In genomic region chr15:27997917-27998316, GRCm38 (mm10) we compare ENCODE assay signal across 8 mouse cellular contexts. TPM values are rescaled to one million over a fixed set of nuclear protein-coding genes. Genes with fewer than 3 reads are reported as not detected.
DNase-seq lines count a peak whose midpoint lies in the region; ATAC-seq and TF ChIP-seq lines count a peak whose summit lies in the region.
"Had no signal": no experiment of that assay in that cellular context is flagged by ENCODE, and none has a peak within 500 bp of the region (broad histone marks: within the 10 kb centered on the region; RNA-seq: fewer than 3 reads in every experiment).

No protein-coding gene starts in this region.

- H3K27me3 ChIP-seq in hindbrain, embryonic 11.5 days (ENCODE audit: control insufficient read depth, insufficient read depth, low read length) = no peaks in the 10 kb centered on the region
- H3K27me3 ChIP-seq in hindbrain, embryonic 10.5 days (ENCODE audit: insufficient read depth, poor library complexity, severe bottlenecking) = peaks cover 11% of the 10 kb centered on the region; the same call in 1 of the 2 replicates
- H3K27me3 ChIP-seq in Patski = no peaks in the 10 kb centered on the region
- H3K27me3 ChIP-seq in midbrain, embryonic 13.5 days = 0 out of 2 replicates have a peak, but pooled peaks cover 4% of the 10 kb centered on the region
- no peaks in the 10 kb centered on the region for H3K27me3 ChIP-seq in thymus, adult 2 months (ENCODE audit: control insufficient read depth, insufficient read depth, low read length)

- WGBS in hindbrain, embryonic 11.5 days = 5% methylated on average over 8 of the region's 8 CpGs
- 13% methylated on average over 8 of the region's 8 CpGs for WGBS in hindbrain, embryonic 10.5 days
- WGBS in midbrain, embryonic 13.5 days = 7% methylated on average over 8 of the region's 8 CpGs
- 95% methylated on average over 8 of the region's 8 CpGs for WGBS in thymus, adult 2 months

- POLR2A ChIA-PET in Patski (lab: Charles Lee) = interaction anchor here (0.6 to 1.4 kb wide), 2 partner anchors 19 to 27 kb away, joined by 3 read pairs; no protein-coding TSS in a partner anchor

- DNase-seq in hindbrain, embryonic 11.5 days (ENCODE audit: low spot score) = peak; percentile 31
- DNase-seq in hindbrain, embryonic 10.5 days (ENCODE audit: low spot score) = no peak
- no peak for DNase-seq in Patski (ENCODE audit: low read depth, low spot score)
- DNase-seq in cerebellum, postnatal 10 days = peak; percentile 50 to 58
- DNase-seq in right cerebral cortex, postnatal 36 days (ENCODE audit: low spot score in 2 of 2) = no peak
- no peak for DNase-seq in thymus, adult 2 months
- DNase-seq: gastrocnemius, postnatal 14 days had no signal

- no peaks in the 10 kb centered on the region for H3K36me3 ChIP-seq in hindbrain, embryonic 11.5 days (ENCODE audit: control insufficient read depth, insufficient read depth, low read length)
- H3K36me3 ChIP-seq in hindbrain, embryonic 10.5 days = peaks cover 6% of the 10 kb centered on the region; the same call in 1 of the 2 replicates
- H3K36me3 ChIP-seq in midbrain, embryonic 13.5 days = peaks cover 4% of the 10 kb centered on the region; the same call in 1 of the 2 replicates
- no peaks in the 10 kb centered on the region for H3K36me3 ChIP-seq in thymus, adult 2 months (ENCODE audit: control insufficient read depth, insufficient read depth, low read length)

- no peak overlapping the region for H3K27ac ChIP-seq in hindbrain, embryonic 11.5 days (ENCODE audit: low read depth, low read length)
- H3K27ac ChIP-seq in hindbrain, embryonic 10.5 days = no peak overlapping the region
- no peak overlapping the region for H3K27ac ChIP-seq in midbrain, embryonic 13.5 days
- no peak overlapping the region for H3K27ac ChIP-seq in thymus, adult 2 months (ENCODE audit: control insufficient read depth, insufficient read depth, low read length)

- no peak overlapping the region for H3K9ac ChIP-seq in hindbrain, embryonic 11.5 days (ENCODE audit: low read depth, low read length)
- no peak overlapping the region for H3K9ac ChIP-seq in midbrain, embryonic 13.5 days (replicated peaks)

- peak; percentile 25; the same call in 1 of the 2 replicates for ATAC-seq in hindbrain, embryonic 11.5 days (ENCODE audit: low FRiP score)
- ATAC-seq in Patski = peak; percentile 17
- peak; percentile 12; the same call in 1 of the 2 replicates for ATAC-seq in midbrain, embryonic 13.5 days

- H3K4me2 ChIP-seq in hindbrain, embryonic 11.5 days (replicated peaks; ENCODE audit: low read depth, low read length) = no peak overlapping the region
- H3K4me2 ChIP-seq in midbrain, embryonic 13.5 days (replicated peaks) = no peak overlapping the region

- TF ChIP-seq POLR2A in thymus, adult 2 months (IDR thresholded peaks at IDR 0.05; ENCODE audit: control insufficient read depth, extremely low read depth, insufficient read depth, low read length, poor library complexity) = no peak

- no peak overlapping the region for H3K4me3 ChIP-seq in hindbrain, embryonic 11.5 days (ENCODE audit: low read depth, low read length)
- H3K4me3 ChIP-seq in hindbrain, embryonic 10.5 days = no peak overlapping the region
- H3K4me3 ChIP-seq in midbrain, embryonic 13.5 days (replicated peaks) = no peak overlapping the region
- H3K4me3 ChIP-seq in thymus, adult 2 months (ENCODE audit: control insufficient read depth, insufficient read depth, low read length) = no peak overlapping the region

- H3K4me1 ChIP-seq in hindbrain, embryonic 11.5 days (replicated peaks; ENCODE audit: control insufficient read depth, insufficient read depth, low read length) = peaks cover 32% of the 10 kb centered on the region
- H3K4me1 ChIP-seq in hindbrain, embryonic 10.5 days (replicated peaks) = peaks cover 97% of the 10 kb centered on the region
- peaks cover 93% of the 10 kb centered on the region for H3K4me1 ChIP-seq in midbrain, embryonic 13.5 days (replicated peaks)
- peaks cover 8% of the 10 kb centered on the region for H3K4me1 ChIP-seq in thymus, adult 2 months (replicated peaks; ENCODE audit: control insufficient read depth, insufficient read depth, low read length)

- TF ChIP-seq CTCF in Patski (IDR thresholded peaks at IDR 0.05) = no peak
- TF ChIP-seq CTCF in thymus, adult 2 months (IDR thresholded peaks at IDR 0.05; ENCODE audit: borderline replicate concordance, control insufficient read depth, extremely low read depth, insufficient read depth, low read length, poor library complexity) = no peak

- H3K9me3 ChIP-seq in hindbrain, embryonic 11.5 days (ENCODE audit: control insufficient read depth, low read length) = no peaks in the 10 kb centered on the region
- H3K9me3 ChIP-seq in hindbrain, embryonic 10.5 days = no peaks in the 10 kb centered on the region
- no peaks in the 10 kb centered on the region for H3K9me3 ChIP-seq in midbrain, embryonic 13.5 days

- CTCF ChIA-PET in Patski (lab: Charles Lee) = interaction anchor here (0.9 to 1.4 kb wide), 4 partner anchors 12 to 135 kb away, joined by 3 read pairs; no protein-coding TSS in a partner anchor

- in situ Hi-C loops in Patski (cut with MboI; ENCODE audit: low pct_unique_long_range_greater_than_20kb) = loop anchor here (5.0 kb wide), 1 partner anchor 76 kb away; no protein-coding TSS in a partner anchor

RNA-seq across cellular contexts. Expression of gene Trio, which starts 27.7 kb away (rescaled TPM):
- polyA plus RNA-seq in hindbrain, embryonic 11.5 days (2014; fragmentation: Nextera tagmentation; extraction: Ambion mirVana) = 39.9 and 49.8 TPM in 2 replicates
- polyA plus RNA-seq in hindbrain, embryonic 10.5 days (2016; fragmentation: Nextera tagmentation; extraction: Ambion mirVana) = 25.3 and 25.5 TPM in 2 replicates
- 103 TPM for polyA plus RNA-seq in Patski (2021)
- 37.9 and 39.7 TPM in 2 replicates for polyA plus RNA-seq in midbrain, embryonic 13.5 days (2015; fragmentation: Nextera tagmentation; extraction: Ambion mirVana)
- polyA plus RNA-seq in thymus, adult 2 months (2012; rRNA removed) = 24.9 and 26.6 TPM in 2 replicates

Comparison
In these comparisons a context has a peak if more than half of its experiments do, and no peak if none do; other contexts are left out.
1. DNase-seq: peak in hindbrain, embryonic 11.5 days (single experiment) and cerebellum, postnatal 10 days (2 of 2); none in hindbrain, embryonic 10.5 days (single experiment), Patski (single experiment), right cerebral cortex, postnatal 36 days (0 of 2) and thymus, adult 2 months (single experiment).
2. Peak in every context shown above with its lines, with median percentiles within 50 percentile points of each other: ATAC-seq.